Mouse (Mus musculus) left cerebral cortex, postnatal 36 days (tissue): Measurements from ENCODE around the gene Zfp64. TPM values are rescaled to one million over a fixed set of nuclear protein-coding genes. Genes with fewer than 3 reads are reported as not detected.
A peak's percentile ranks its signal among the peaks of the same experiment; 100 is the strongest.

Experiments
- DNase-seq, 2 experiments: peaks; one replicate each; pipeline ENCODE4 v3.0.0; 2021 to 2022; ENCODE audit warnings: low spot score in 2 of 2, mixed read lengths in 1 of 2
- intact Hi-C: fragments of 180-260 bp; cut with DNase I; formaldehyde crosslinking; loops from one replicate; pipeline ENCODE4 v1.15.1; 2025
- total RNA-seq, 2 experiments: library from RNA; stranded (reverse); gene quantifications; 2 replicates each; pipeline ENCODE4 v1.2.3; 2021

Gene Zfp64
- total RNA-seq, 2 experiments from 2014 or later = 15.9 to 17.9 TPM

DNA sequence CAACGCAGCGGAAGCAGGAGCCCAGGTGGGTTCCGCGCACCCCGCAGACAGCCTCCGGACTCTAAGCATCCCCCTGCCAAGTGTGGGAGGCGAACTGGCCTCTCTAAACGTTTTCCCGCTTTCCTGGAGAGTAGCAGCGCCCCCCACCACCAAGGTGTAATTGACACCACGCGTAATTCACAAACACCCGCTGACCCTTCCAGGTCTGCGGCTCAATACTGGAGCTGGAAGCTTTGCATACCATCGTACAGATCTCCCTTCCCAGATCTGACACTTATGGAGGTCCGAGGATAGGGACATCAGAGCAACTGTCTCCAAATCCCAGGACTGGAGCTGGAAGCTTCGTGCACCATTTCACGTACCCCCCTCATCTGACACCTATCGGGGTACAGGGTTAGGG lies 43.9 kb downstream of the Zfp64 start:
- no peak for DNase-seq
- intact Hi-C loops = no loop called here

DNA sequence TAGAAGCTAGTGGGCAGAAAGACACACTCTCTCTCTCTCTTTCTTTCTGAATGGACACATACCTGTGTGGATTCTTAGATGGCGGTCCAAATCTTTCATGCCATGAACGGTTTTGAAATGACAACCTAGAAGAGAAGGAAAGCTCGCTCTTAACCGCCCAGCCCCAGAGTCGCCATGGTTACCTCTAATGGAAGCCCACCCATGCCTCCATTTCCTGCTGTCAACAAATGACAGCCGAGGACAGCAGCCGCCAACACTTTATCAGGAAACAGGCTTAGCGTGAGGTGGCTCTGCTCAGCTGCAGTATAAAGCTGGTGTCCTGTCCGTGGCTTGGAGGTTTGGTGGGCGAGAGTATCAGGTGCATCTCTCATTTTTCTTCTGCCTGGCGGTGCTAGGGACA lies 49.4 kb downstream of the Zfp64 start:
- DNase-seq = no peak
- intact Hi-C loops = no loop called here

DNA sequence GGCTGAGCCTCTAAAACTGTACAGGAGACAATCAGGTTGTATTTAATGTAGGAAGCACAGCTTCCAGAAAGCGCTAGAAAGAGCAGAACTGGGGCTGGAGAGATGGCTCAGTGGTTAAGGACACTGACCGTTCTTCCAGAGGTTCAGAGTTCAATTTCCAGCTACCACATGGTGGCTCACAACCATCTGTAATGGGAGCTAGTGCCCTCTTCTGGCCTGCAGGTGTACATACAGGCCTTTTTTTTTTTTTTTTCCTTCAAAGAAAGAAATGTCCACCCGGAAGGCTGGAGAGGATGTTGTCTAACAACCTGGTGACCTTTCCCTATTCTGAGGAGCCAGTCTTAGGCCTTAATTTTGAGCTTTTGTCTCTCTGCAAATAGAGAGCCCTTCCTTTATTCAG lies 50.5 kb downstream of the Zfp64 start:
- intact Hi-C loops = no loop called here

DNA sequence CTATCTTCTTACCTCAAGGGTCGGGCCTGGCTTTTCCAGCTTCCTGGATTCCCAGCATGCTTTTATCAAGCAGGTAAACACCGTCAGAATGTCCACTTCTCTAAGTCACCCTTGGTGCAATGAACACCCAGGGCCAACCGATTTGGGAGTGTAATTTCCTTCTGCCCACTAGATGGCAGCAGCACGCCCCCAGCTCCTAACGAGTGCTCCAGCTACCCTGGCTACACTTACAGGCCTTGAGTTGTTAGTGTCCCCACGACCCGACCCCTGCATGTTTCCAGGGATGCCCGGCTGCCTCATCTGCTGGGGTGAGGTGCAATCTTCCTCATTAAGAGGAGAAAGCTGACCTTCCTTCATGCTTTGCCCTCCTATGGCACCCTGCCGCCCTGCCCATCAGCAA lies 51.2 kb downstream of the Zfp64 start:
- intact Hi-C loops = no loop called here
- peak in 1 of 2 experiments; percentile 32 for DNase-seq

More for the DNA sequence above, 50.5 kb downstream of the Zfp64 start:
- DNase-seq = no peak

GRCm38 (mm10) chr2:168902634-168903033 lies 52.8 kb downstream of the Zfp64 start:
- no peak for DNase-seq
- intact Hi-C loops = no loop called here

DNA sequence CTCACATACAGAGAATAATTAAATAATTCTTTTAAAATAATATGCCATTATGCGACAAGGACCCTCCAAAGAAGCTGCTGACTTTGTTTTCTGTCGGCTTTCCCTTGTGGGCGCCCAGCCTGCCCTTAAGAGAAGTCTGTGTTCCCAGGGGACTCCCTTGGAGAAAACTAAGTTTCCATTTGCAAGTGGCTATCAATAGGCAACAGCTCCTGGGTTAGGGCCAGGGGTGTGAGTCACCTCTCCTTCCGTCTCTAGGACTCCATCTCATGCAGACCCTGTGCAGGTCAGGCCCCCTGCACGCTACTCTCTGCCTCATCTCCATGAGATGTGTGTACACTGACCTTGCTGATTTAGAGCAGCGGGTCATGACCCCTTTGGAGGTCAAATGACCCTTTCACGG lies 57.5 kb downstream of the Zfp64 start:
- DNase-seq = no peak
- intact Hi-C loops = no loop called here

- DNase-seq = peak in 1 of 2 experiments; percentile 22
- intact Hi-C loops = no loop called here
These were observed 59.9 kb downstream of the Zfp64 start for GRCm38 (mm10) chr2:168895531-168895930.

DNA sequence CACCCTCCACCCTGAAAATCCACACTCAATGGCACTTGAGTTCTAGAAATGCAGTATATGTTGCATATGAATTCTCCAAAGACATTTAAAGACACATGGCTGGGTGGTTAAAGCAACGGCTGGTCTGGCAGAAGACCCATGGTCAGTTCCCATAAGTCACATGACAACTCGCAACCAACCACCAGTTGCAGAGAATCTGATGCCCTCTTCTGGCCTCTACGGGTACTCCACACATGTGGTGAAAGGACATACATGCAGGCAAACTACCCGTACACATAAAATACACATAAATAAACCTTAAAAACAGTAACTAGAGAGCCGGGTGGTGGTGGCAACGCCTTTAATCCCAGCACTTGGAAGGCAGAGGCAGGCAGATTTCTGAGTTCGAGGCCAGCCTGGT lies 60.6 kb downstream of the Zfp64 start:
- intact Hi-C loops = no loop called here
- DNase-seq = no peak

- intact Hi-C loops = no loop called here
- no peak for DNase-seq
These were observed 63.3 kb downstream of the Zfp64 start for GRCm38 (mm10) chr2:168892057-168892456.

GRCm38 (mm10) chr2:168884641-168885040 lies 70.7 kb downstream of the Zfp64 start:
- no peak for DNase-seq
- intact Hi-C loops = no loop called here

- DNase-seq = peak in 1 of 2 experiments; percentile 28
- intact Hi-C loops = no loop called here
These were observed 72.4 kb downstream of the Zfp64 start for GRCm38 (mm10) chr2:168882997-168883396.

DNA sequence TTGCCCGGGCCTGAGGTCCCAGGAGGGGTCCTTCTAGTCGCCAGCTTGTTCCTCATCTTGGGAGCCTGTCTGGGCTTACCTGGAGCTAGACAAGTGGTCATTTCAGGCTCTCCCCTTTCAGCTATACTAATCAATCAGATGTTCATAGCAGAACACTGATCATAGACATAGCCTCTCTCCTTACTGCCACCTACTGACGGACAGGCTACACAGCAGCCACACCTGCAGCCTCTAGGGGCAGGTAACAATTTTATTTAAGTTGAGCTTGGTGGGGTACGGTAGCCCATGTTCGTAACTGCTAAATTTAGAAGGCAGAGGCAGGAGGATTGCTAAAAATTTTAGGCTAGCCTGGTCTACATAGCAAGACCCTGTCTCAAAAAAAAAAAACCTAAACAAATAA lies 73.5 kb downstream of the Zfp64 start:
- DNase-seq = no peak
- intact Hi-C loops = no loop called here

DNA sequence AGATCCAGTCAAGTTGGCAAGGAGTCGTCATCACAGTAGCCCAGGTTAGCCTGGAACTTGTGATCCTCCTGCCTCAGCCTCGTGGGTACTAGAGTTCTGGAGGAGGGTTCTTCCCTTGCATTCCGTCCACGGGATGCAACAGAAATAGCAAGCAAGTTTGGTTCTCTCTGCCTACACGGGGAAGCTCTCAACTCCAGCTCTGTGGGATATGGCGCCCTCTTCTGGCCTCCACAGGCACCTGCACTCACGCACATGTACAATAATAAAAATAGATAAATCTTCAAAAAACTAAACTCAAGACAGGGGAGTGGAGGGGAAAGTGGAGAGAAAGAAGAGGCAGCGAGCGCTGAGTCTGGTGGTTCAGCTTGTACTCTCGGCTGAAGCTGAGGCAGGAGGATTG lies 75.8 kb downstream of the Zfp64 start:
- intact Hi-C loops = no loop called here
- DNase-seq = no peak

DNA sequence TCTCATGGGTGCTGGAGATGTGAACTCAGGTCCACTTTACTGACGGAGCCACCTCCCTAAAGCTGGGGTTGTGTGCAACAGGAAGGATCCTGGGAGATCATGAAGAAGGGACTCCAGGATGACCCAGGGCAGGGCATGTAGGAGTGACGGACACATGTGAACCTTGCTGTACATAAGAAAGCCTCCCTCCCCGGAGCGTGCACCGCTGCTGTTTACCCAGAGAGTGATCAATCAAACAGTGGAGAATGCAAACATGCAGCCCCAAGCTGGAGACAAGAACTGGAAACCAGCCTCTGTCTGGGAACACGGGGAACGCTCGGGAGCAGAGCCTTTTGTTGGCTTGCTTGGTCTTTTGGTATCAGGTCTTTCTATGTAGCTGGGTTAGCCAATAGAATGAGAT lies 76.7 kb downstream of the Zfp64 start:
- intact Hi-C loops = no loop called here
- DNase-seq = no peak

DNA sequence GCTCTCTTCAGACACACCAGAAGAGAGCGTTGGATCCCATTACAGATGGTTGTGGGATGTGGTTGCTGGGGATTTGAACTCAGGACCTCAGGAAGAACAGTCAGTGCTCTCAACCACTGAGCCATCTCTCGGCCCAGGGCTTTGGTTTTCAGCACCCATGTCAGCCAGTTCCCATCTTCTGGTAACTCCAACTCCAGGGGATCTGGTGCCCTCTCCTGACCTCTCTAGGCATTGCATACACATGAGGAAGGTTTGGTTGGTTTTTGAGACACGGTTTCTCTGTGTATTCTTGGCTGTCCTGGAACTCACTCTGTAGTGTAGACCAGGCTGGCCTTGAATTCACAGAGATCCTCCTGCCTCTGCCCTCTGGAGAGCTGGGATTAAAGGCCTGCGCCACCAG lies 77.2 kb downstream of the Zfp64 start:
- intact Hi-C loops = no loop called here
- DNase-seq = no peak

DNA sequence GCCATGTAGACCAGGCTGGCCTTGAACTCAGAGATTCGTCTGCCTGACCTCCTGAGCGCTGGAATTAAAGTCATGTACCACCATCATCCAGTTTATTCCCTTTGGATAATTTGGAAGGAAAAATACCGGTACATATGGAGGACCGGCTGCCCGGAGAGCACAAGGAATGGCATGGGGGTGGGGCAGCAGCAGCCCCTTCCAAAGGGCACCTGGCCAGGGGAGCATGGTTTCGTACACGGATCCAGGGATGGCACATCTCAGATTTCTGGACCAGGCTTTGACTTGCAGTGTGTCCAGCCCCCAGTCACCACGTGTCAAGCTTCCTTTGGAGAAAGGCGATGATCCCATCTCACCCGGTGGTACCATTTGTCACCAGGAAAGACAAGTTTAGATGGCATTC lies 78.8 kb downstream of the Zfp64 start:
- no peak for DNase-seq
- intact Hi-C loops = no loop called here

GRCm38 (mm10) chr2:168874498-168874897 lies 80.9 kb downstream of the Zfp64 start:
- DNase-seq = peak in 1 of 2 experiments; percentile 30
- intact Hi-C loops = loop anchor here (5.0 kb wide), 1 partner anchor 107 kb away; the partner anchor contains the start of gene Sall4

DNA sequence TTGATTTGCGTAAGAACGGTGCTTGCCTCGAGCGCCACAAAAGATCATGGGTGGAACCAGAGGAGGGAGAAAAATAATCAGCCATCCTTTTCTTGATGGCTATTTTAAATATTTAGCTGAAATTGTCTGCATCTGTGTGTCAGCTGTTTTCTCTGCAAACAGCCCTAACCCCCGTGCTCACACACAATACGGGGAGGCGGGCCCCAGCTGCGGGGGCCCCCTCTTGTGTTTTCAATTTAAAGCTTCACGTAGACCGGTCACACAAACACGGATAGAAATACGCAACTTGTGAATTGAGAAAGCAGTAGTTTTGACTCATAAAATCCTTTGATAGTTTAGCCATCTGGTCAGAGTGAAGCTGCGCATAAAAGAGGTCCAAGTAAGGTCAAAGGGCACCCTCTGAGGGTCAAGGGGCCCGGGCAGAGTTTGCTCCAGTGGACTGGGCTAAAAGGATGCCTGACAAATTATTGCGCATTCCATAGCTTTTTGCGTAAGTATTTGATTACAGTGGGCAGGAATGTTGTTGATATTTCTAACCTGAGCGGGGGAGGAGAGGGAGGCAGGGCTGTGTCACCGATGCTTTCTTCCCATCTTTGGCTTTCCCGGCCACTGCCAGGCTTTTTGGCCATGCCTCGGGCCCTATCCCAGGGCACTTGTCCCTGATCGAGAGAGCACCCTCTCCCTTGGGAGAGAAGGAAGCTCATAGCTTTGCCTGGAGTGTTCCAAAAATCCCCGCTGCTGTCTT lies 83.4 kb downstream of the Zfp64 start:
- intact Hi-C loops = loop anchor here (5.0 kb wide), 1 partner anchor 105 kb away; the partner anchor contains the start of gene Sall4
- no peak for DNase-seq

- intact Hi-C loops = loop anchor here (5.0 kb wide), 1 partner anchor 103 kb away; the partner anchor contains the start of gene Sall4
- no peak for DNase-seq
These were observed 84.9 kb downstream of the Zfp64 start for GRCm38 (mm10) chr2:168870480-168870879.

DNA sequence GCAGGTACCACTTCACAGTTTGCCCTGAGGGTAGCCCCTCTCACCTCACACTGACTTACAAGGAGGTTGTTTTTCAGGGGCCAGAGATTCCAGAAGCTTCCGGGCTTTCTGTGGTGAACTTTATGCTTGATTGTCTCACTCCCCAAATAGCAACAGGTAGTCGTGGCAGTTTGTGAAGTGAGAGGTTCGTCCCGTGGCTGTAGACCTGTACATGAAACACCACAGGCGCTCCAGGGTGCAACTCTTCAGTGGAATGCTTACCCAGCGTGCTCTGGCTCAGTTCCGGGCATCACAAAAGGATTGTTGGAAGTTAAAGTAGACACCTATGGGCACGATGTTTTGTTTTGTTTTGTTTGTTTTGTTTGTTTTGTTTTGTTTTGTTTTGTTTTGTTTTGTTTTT lies 88.4 kb downstream of the Zfp64 start:
- DNase-seq = no peak
- intact Hi-C loops = no loop called here

DNA sequence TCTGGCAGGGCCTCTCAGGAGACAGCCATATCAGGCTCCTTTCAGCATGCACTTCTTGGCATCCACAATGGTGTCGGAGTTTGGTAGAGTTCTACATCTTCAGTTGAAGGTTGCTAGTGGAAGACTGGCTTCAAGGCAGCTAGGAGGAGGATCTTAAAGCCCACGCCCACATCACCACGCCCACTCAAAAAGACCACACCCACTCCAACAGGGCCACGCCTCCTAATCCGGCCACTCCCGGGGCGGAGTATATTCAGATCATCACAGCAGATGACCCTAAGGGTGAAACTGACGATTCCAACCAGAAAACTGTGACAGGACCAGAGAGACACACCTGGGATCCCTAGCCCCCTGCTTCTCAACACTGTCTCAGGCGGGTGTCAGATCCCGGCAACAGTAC lies 89.0 kb downstream of the Zfp64 start:
- DNase-seq = no peak
- intact Hi-C loops = no loop called here

GRCm38 (mm10) chr2:168864905-168865304 lies 90.5 kb downstream of the Zfp64 start:
- intact Hi-C loops = no loop called here
- no peak for DNase-seq
